Mouse (Mus musculus) kidney, adult 2 months (tissue): ENCODE data around the gene Ccdc117. TPM values are rescaled to one million over a fixed set of nuclear protein-coding genes. Genes with fewer than 3 reads are reported as not detected.

Experiments
- DNase-seq: peaks from one replicate; pipeline ENCODE4 v3.0.0; 2021
- H3K27ac ChIP-seq: fragments of 200-500 bp; 2 replicates; pipeline ENCODE4 v1.5.1; 2012; ENCODE audit warnings: low read depth, low read length, control low read depth, inconsistent platforms; ENCODE audit not compliant: insufficient read depth
- H3K27me3 ChIP-seq: fragments of 200-500 bp; replicated peaks from 2 replicates; pipeline ENCODE4 v1.6.1; 2012; ENCODE audit warnings: mild to moderate bottlenecking, moderate library complexity, low read length, inconsistent platforms; ENCODE audit not compliant: control insufficient read depth, insufficient read depth
- H3K36me3 ChIP-seq: fragments of 200-500 bp; 2 replicates; pipeline ENCODE4 v1.6.1; 2012; ENCODE audit warnings: mild to moderate bottlenecking, moderate library complexity, low read length, inconsistent platforms; ENCODE audit not compliant: control insufficient read depth, insufficient read depth
- H3K4me1 ChIP-seq: fragments of 200-500 bp; 2 replicates; pipeline ENCODE4 v1.6.1; 2011; ENCODE audit warnings: low read length; ENCODE audit not compliant: control insufficient read depth, insufficient read depth
- H3K4me3 ChIP-seq: fragments of 200-500 bp; 2 replicates; pipeline ENCODE4 v1.5.1; 2011; ENCODE audit warnings: mild to moderate bottlenecking, low read depth, low read length, control low read depth; ENCODE audit not compliant: insufficient read depth
- CTCF ChIP-seq: fragments of 200-500 bp; conservative IDR thresholded peaks from 2 replicates; pipeline ENCODE4 v1.5.1; 2011; ENCODE audit warnings: low read depth, mild to moderate bottlenecking, control low read depth, low read length, moderate library complexity, mixed read lengths; ENCODE audit not compliant: insufficient read depth, insufficient read length
- POLR2A ChIP-seq: fragments of 200-500 bp; IDR thresholded peaks from one replicate; pipeline ENCODE4 v1.6.1; 2011; ENCODE audit warnings: low read depth, low read length, control low read depth
- WGBS: fragments of 180-500 bp; shearing (Covaris S2); methylation state at CpG from one replicate; pipeline ENCODE4 v1.1.7; 2018; 5-methylcytosine and 5-hydroxymethylcytosine counted together
- polyA plus RNA-seq: library from polyadenylated mRNA; depleted of rRNA; stranded (reverse); fragments of >200 nt; gene quantifications from 2 replicates; pipeline ENCODE4 v1.2.3, GENCODE M21; 2012

The Ccdc117 gene
- polyA plus RNA-seq, 1 experiment: 9.4 TPM

- 37% methylated on average over 13 of the region's 13 CpGs for WGBS
- peak; percentile 88 for DNase-seq
Observed at GRCm38 (mm10) chr11:5498931-5499661, 42.9 kb downstream of the Ccdc117 start.

GRCm38 (mm10) chr11:5498422-5498821, 43.6 kb downstream of the Ccdc117 start:
- WGBS: 88% methylated on average over 9 of the region's 9 CpGs
- Histone ChIP-seq H3K4me1 (peaks cover 17% of the 10 kb centered on the region), H3K4me3 (no peak overlapping the region), H3K27ac (no peak overlapping the region; the same call in 1 of the 2 replicates), H3K27me3 (no peaks in the 10 kb centered on the region), H3K36me3 (no peaks in the 10 kb centered on the region)
- no peak for DNase-seq
- TF ChIP-seq POLR2A: no peak
- no peak for TF ChIP-seq CTCF

More at GRCm38 (mm10) chr11:5498931-5499661, 42.9 kb downstream of the Ccdc117 start:
- no peak for TF ChIP-seq CTCF
- no peak for TF ChIP-seq POLR2A
- no peaks in the 10 kb centered on the region for H3K36me3 ChIP-seq
- H3K27ac ChIP-seq: peak overlapping the region; percentile 81
- H3K4me3 ChIP-seq: no peak overlapping the region
- H3K27me3 ChIP-seq: no peaks in the 10 kb centered on the region
- peaks cover 17% of the 10 kb centered on the region for H3K4me1 ChIP-seq

- WGBS: 95% methylated on average over 13 of the region's 13 CpGs
- peaks cover 17% of the 10 kb centered on the region for H3K4me1 ChIP-seq
- H3K4me3 ChIP-seq: no peak overlapping the region
- no peaks in the 10 kb centered on the region for H3K27me3 ChIP-seq
- no peaks in the 10 kb centered on the region for H3K36me3 ChIP-seq
- no peak overlapping the region for H3K27ac ChIP-seq
- DNase-seq: no peak
- TF ChIP-seq POLR2A: no peak
- TF ChIP-seq CTCF: 0 out of 2 replicates have a peak, but pooled peaks have one; percentile 26
Observed at GRCm38 (mm10) chr11:5496559-5497248, 45.3 kb downstream of the Ccdc117 start.

DNA sequence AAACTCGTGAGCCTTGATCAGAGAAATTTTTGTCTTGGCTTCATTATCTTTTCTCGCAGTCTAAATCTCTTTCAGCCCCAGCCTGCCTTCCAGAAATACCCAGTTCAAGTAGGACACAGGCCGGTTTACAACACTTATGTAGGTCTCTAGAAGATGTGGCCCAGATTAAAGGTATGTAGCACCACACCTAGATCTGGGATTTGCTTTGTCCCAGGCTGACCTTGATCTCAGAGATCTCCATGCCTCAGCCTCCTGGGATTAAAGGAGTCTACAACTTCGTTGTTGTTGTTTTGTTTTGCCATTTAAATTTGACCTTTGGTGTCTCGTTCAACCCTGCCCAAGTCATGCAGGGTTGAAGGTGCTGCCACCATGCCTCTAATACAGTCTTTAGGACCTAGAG, 46.1 kb downstream of the Ccdc117 start:
- 84% methylated on average over 5 of the region's 5 CpGs for WGBS
- Histone ChIP-seq H3K27ac (no peak overlapping the region), H3K4me1 (peaks cover 17% of the 10 kb centered on the region), H3K27me3 (no peaks in the 10 kb centered on the region), H3K36me3 (no peaks in the 10 kb centered on the region), H3K4me3 (no peak overlapping the region)
- no peak for TF ChIP-seq CTCF
- no peak for TF ChIP-seq POLR2A
- DNase-seq: no peak

- H3K27ac ChIP-seq: no peak overlapping the region
Observed at GRCm38 (mm10) chr11:5495286-5495832, 46.6 kb downstream of the Ccdc117 start.

DNA sequence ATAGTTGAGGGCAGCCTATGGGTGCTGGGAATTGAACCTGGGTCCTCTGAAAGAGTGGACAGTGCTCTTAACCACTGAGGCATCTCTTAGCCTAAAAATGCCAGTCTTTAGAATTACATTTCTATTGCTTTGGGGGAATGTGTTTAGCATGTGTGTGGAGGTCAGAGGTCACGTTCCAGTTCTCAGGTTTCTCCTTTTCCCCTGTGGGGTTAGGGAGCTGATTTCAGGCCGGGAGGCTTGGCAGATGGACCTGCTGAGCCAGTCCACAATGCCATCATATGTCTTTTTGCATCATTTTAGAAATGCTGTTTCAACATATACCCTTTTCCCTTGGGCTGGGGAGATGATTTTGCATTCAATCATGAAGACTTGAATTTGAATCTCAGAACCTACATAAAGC, 48.1 kb downstream of the Ccdc117 start:
- Histone ChIP-seq H3K27me3 (no peaks in the 10 kb centered on the region), H3K36me3 (no peaks in the 10 kb centered on the region; the same call in 1 of the 2 replicates), H3K4me1 (peaks cover 1% of the 10 kb centered on the region; the same call in 1 of the 2 replicates), H3K27ac (no peak overlapping the region), H3K4me3 (no peak overlapping the region)
- TF ChIP-seq POLR2A (no peak), CTCF (no peak)
- DNase-seq: no peak
- WGBS: 47% methylated on average over 2 of the region's 2 CpGs

More at GRCm38 (mm10) chr11:5495286-5495832, 46.6 kb downstream of the Ccdc117 start:
- H3K36me3 ChIP-seq: no peaks in the 10 kb centered on the region
- no peak for DNase-seq
- H3K4me3 ChIP-seq: no peak overlapping the region
- peaks cover 15% of the 10 kb centered on the region for H3K4me1 ChIP-seq
- no peaks in the 10 kb centered on the region for H3K27me3 ChIP-seq
- WGBS: 82% methylated on average over 12 of the region's 12 CpGs
- TF ChIP-seq CTCF: no peak
- TF ChIP-seq POLR2A: no peak

- Histone ChIP-seq H3K27me3 (no peaks in the 10 kb centered on the region), H3K27ac (no peak overlapping the region), H3K4me1 (no peaks in the 10 kb centered on the region), H3K36me3 (no peaks in the 10 kb centered on the region; the same call in 1 of the 2 replicates), H3K4me3 (no peak overlapping the region)
- TF ChIP-seq CTCF: no peak
- TF ChIP-seq POLR2A: no peak
- DNase-seq: no peak
- WGBS: 70% methylated on average over 7 of the region's 7 CpGs
Observed at GRCm38 (mm10) chr11:5491912-5492311, 50.1 kb downstream of the Ccdc117 start.
